Mouse (Mus musculus): Measurements from ENCODE around the gene Fam107b.

DNA sequence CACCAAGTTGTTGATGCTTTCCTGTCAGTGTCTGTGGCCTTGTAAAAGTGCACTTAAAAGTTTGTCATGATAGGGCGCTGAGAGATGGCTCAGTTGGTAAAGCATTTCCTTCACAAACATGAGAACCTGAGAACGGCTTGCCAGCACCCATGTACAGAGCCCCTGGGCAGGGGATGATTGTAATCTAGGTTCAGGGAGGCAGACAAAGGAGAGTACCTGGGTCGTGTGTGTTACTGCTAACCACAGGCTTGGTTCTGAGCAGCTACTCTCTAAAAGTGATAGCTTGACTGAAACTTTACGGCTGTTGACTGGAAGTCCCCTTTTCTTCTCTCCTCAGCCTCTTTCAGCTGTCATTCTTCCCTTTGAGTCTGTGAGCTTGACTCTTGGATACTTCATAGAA is 147.6 kb downstream of the Fam107b start:
- TF ChIP-seq TAL1 (conservative IDR thresholded peaks at IDR 0.05; ENCODE audit: low read depth, low read length) (no peak), CTCF (IDR thresholded peaks at IDR 0.05; ENCODE audit: low read depth, low read length) (no peak), GATA1 (IDR thresholded peaks at IDR 0.05; ENCODE audit: borderline replicate concordance, low read length) (no peak), POLR2AphosphoS5 (IDR thresholded peaks at IDR 0.05; ENCODE audit: insufficient replicate concordance, low read depth, low read length) (no peak)
